Mouse (Mus musculus) c-Kit-positive CD71-positive TER-119-positive erythroid progenitor cells, embryonic 14.5 days (primary cell): ENCODE results near the gene Tmem44.

Experiments used
- DNase-seq: peaks from one replicate; pipeline ENCODE4 v3.0.0-alpha.2; 2013; ENCODE audit warnings: low spot score

Tmem44 gene

DNA sequence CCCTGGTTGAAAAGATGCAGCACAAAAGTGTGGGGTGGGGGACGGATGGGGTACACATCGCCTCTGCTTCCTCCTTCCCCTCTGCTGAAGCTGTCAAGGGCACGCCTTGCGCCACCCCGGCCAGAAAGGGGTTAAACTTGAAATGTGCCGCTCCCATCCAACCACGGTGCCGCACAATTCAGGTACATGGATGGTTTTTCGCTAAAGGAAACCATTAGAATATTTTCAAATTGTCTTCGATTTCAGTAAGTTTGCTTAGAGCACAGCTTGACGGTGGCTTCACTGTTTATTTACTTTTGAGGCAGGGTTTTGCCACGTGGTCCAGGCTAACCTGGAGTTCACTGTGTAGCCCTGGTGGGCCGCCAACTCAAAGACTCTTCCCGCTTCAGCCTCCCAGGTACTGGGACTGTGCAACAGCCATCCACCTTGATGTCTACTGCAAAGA, at the start of gene Tmem44:
Gene Tmem44, minus strand, starts transcription at position 95 of the 445 bp plus-strand sequence.
- no peak for DNase-seq

DNA sequence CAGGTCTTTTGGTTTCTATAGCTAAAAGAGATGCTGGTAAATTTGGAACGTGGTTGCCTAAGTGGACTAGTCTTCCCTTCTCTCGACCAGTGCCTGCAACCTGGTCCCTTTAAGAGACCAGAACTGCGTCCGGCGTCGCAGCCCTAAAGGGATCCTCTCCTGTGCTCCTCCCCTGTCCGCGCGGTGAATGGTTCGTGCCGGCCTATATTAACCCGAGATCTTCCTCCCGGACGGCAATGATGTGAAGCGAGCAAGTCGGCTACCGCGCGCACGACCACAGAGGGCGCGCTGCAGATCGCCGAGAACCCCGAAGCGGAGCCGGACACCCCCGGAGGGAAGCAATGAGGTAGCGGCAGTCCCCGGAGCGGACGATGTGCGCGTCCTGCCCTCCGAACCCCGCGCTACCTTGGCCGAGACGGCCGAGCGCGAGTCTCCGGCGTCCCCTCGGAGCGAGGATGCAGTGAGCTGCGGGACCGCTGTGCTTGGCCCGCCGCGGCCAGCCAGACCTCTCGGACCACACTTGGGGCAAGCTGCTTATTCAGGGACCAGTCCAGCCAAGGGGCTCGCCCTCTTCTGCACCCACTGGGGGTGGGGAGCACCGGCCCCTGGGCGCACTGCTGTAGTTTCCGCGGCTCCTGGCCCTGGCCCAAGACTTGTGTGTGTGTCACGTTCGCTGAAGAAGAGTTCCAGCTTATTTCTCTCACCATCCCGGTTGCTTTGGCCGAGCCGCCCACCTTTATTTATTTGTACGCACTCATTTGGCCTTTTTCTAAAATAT, 49.0 kb upstream of the Tmem44 start, which contains the start of gene Fam43a:
Gene Fam43a, plus strand, starts transcription at position 233 of the 778 bp plus-strand sequence.
- DNase-seq: peak; percentile 34

DNA sequence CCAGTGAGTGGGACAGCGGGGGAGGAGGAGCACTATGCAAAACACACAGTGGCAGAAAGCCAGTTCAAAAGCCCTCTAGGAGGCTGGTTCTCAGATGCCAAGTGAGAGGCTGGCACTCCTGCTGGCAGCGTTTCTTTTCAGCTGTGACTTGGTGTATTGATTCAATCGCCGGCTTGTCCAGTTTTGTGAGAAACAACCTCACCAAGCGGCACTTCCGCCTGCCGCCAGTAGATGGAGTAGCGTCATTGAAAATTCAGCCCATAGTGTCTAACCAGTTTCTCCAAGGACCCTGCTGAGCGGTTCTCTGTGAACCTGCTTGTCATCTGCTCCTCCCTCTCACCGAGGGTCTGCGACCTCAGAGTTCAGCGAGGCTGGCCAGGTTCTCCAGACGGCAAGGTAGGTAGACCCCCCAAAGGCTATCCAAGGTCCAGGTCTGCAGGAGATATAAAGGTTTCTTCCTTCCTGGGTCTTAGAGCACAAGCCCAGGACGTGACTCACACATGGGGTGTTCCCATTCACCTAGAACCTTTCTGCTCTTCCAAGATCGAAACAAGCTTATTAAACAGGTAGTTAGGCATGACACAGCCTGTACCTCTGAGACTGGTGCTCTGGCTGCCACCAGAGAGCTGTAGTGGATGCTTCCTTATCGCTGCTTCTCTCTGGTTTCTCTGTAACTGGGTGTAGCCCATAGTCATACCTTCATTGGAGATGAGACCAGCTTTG, 46.5 kb upstream of the Tmem44 start:
- peak; percentile 64 for DNase-seq

DNA sequence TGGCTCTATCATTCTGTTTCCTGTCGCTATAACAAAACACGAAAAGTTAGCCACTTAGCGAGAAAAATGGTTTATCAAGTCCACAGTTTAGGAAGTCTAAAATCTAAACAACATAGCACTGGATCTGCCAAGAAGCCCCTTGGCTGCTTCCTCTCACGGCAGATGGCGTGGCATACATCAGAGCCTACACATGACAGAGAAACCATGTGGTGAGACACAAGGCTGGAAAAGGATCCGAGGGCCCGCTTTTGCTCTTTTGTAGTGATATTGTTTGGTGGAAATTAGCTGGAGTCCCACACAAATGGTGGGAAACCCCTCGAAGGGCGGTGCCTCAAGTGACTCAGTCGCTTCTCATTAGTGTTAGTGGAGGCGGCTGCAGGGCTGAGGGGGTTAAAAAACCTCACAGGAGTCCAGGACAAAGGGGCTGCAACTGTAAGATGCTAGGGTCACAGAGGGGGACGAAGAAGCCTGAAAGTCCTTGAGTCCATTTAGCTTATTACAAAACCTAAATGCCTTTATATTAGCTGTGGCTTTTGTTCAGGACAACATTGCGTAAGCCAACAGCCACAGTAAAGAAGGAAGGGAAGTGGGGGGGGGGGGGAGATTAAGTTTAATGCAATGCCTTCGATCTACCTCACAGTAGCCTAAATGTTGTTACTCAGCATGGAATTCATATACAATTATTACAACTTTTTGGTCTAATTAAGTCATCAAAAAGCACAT, 45.4 kb upstream of the Tmem44 start:
- no peak for DNase-seq

DNA sequence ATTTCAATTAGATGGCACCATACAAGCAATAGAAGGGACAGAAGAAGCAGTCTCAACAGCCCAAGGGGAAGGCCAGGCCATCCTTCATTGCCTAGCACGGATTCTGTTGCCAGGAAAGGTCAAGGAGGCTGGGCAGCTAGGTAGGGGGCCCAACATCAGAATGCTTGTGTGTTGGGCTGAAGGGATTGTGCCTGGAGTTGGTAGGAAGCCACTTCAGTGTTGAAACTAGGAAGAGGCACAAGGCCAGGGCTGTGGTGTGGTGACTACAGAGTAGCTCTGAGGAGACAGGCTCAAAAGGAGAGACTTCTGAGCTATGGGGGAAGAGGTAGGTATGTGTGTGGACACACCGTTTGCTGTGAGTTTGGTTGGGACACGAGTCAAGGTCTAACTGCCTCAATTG, 44.7 kb upstream of the Tmem44 start:
- DNase-seq: no peak

DNA sequence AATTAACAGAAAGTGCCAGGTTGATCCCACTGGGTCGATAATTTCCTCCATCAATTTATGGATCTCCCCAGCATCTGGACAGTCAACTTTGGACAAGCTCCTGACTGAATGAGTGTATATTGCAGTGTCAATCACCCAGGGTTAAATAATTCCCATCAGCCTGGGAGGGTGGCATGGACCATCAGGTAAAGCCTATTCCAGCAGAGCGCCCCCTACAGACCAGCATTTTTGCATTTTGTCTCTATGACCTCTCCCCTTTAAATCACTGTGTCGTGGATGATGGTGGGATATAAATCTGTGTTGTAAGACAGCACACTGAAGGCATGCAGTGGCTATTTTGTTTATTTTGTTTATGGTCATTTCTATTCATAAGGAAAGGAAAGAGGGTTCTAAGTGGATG, 41.3 kb upstream of the Tmem44 start:
- no peak for DNase-seq

DNA sequence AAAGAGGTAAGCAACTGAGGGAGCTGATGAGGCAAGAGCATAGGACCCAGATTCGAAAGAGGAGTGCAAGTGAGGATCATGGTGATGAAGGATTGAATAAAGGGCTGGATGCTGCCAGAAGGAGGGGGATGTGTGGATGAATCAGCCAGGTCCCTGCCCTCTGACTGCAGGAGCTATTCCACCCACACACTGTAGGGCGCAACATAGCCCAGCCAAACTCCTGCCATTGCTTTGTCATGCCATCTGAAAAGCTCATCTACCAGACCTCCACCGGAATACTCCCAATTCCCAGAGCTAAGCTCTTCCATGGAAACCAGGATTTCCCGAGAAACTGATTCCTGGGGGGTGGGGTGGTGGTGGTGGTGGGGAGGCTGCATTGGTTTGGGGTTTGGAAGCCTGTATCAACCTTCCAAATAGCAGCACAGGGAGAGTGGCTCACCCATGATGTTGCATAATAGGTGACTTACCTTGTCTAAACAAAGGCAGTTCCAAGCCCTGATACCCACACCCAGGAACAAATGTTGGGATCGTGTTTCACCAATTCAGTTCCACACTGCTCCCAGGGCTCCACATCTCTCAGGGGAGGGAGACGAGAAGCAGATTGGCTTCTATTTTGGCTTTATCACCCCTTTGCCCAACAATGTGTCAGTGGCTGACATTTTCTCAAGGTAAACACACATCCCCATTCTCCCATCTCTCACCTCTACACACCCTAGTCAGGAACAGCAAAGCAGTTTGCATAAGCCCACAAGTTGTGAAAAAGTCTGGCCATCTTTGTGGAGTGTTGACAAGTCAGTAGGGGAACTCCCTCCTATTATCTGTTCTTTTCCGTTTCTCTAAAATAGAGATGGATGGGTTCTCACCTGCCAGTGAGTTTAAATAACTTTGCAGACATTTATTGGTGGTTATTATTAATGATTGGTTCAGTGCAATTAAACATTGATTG, 39.9 kb upstream of the Tmem44 start:
- no peak for DNase-seq

DNA sequence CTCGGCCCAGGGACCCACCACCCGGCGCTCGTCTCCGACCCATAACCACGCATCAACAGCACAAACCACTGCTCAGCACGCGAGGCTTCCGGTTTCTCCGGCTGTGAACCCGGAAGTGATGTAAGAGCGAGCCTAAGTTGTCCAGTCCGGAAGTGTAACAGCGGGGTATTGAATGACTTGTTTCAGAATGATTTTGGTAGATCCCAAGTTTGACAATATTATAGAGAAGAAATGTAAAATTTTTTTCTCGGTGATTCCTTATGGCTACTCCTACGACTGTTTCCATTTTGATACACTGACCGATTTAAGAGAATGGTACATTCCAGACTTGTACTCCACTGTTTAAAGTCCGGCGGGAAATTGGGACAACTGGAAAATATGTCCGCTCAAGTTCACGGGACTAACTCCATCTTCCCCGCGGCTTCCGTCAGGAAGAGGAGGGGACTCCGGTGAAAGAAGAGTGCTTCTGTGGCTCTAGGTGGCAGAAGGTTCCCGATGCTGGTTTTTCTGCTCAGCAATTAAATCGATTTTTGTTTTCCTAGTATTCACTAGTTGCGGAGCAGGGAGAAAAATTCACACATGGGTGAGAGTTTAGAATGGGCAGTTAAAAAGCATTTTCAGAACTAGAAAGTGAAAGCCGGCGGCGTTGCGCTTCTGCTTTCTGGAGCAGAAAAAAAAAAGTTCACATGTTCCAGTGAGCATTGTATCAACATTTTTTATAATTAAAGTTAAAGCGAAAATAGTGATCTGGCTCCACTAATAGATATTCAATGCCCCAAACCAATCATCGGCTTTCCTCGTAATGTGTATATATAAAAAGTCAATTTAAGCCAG, 37.1 kb upstream of the Tmem44 start, which contains the start of gene Lsg1:
Gene Lsg1, minus strand, starts transcription at position 99 of the 834 bp plus-strand sequence.
- DNase-seq: peak; percentile 97

DNA sequence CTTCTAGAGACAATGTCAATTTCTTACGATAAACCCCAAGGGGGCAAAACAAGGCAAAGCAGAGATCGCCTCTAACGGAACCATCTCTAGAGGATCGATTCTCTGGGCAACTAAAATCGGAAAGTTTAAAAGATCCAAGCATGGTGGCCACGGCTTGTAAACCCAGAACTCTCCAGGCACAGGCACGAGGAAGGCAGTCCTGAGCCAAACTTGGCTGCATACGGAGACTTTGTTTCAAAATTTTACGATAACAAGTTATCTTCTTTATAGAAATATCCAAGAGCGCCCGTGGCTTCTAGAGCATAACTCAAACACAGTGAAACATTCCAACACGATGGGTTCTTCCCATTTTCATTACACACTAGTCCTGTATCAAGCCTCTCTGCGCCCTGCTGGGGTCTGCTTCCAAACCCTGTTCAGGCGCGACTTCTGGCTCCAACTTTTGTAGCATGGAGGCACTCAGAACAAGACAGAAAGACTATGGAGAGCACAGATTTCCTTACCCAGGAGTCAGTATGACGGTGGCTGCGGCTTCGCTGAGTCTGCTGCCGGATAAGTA, 36.4 kb upstream of the Tmem44 start:
- no peak for DNase-seq

DNA sequence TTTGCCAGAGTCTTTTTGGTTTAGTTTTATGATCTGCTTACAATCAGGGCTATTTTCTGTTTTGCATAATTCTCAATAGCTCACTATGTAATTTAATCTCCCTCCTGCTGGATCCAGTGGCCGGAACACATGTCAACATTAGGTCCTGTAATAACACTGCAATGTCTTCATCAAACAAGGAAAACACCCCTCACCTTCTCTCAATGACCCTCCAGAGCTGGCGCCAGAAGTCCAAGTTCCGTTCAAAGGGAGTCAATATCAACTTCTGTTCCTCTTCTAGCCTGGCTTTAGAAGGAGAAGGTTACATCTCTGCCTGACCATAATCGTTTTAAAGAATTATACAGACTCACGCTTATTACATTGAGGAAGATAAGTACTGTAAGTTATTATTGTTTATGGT, 30.1 kb upstream of the Tmem44 start:
- no peak for DNase-seq

DNA sequence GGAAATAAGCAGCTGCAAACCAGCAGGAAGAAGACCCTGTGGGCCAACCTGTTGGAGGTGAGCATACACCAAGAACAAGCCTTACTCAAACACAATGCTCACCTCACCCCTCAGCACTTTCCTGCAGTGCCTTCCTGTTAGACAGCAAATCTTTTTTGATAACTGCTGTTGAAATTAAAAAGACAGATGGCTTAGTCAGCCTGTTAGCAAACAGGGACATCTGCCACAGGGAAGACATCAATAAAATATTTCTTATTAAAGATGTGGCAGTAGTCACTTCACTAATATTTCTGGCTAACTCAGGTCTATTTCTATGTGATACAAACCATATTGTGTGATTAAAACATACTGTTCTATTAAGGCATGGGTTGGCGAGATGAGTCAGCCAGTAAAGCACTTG, 25.8 kb upstream of the Tmem44 start:
- no peak for DNase-seq

DNA sequence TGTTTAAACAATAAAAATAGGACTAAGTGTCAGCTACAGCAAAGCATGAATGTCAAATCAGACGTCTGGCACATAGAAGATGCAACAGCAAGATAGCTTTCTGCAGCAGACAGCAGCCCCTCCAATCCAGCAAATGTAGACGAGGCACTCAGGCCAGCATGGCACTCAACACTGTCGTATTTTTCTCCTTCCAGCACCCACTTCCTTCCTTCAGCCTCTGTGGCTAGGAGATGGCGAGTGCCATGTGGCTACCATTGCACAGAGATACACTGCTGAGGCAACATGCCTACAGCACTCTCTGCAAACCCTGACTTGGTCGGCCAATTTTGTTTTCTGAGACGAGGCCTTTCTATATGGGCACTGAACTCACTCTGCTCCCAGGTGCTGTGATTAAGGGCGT, 25.2 kb upstream of the Tmem44 start:
- no peak for DNase-seq

DNA sequence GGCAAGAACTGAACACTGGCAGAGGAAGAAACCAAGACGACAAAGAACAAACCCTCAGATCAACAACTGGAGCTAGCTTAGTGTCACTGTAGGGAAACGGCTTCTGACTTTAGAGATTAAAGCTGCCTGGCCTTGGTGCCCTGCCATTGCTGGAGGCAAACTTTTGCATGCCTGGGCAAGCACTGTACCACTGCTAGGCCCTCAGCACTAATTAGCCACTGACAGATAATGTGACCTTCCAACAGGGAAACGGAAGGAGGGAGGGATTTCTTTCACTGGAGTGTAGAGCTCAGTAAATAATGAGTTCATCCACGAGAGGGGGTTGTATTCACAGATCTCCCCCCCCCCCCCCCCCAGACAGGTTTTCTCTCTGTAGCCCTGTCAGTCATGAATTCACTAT, 21.6 kb upstream of the Tmem44 start:
- DNase-seq: no peak

DNA sequence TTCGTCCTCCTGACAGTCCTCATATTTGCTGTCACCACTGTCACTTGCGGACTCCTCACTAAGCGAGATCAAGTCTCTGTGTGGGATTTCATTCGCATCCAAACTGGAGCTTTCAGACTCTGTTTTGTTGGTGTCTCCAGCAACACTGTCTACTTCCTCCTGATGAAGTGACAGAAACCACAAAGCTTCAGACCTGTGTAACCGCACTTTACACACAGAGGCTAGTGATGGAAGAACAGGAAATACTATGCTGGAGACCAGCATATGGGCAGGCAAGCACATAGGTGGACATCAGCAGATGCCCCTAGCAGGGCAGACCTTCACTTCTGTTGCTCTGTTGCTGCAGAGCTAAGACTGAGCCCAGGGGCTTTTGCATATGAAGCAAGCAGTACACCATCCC, 20.7 kb upstream of the Tmem44 start:
- no peak for DNase-seq

DNA sequence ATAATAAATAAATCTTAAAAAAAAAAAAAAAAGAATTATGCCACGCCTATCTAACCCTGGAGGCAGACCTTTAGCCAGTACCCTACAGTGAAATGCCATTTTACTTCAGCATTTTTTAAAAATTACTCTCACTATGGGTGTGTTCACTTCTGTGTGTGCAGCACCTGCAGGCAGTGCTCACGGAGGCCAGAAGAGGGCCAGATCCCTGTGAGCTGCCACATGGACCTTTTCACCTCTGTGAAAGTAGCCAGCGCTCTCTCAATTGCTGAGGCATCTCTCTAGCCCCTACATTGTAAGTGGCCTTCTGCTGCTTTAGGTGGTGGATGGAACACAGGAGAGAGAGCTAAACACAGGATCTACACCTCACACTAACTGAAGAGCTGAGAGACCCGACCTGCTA, 19.5 kb upstream of the Tmem44 start:
- DNase-seq: no peak

DNA sequence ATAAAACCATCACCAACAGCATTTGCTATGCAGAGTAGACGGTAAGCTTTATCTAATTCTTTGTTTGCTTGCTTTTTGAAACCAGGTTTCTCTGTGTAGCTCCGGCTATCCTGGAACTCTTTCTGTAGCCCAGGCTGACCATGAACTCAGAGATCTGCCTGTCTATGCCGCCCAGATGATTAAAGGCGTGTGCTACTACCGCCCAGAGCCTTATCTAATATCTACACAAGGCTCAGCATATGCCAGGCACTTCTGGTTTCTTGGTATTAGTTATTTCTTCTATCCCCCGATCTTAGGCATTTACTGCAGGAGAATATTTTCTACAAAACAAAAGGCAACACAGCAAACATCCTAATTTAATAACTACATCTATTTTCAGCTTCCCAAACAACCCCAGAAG, 15.0 kb upstream of the Tmem44 start:
- DNase-seq: peak; percentile 53

DNA sequence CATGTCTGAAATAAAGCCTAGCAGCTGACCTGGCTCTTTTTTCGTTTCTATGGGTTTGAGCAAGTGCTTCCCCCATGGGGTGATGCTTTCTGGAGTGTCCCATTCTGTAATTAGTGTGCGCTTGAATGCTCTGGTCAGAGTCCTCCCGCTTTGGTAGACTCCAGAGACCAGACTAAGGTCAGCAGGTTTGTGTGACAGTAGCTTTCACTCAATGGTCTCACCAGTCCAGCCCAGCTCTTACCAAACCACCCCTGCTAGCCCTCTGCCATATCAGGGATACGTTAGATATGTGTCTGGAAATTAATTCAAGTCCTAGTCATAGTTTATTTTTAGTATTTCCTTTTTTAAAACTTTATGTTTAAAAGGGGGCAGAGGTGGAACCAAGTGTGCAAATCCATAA, 10.0 kb upstream of the Tmem44 start:
- no peak for DNase-seq

DNA sequence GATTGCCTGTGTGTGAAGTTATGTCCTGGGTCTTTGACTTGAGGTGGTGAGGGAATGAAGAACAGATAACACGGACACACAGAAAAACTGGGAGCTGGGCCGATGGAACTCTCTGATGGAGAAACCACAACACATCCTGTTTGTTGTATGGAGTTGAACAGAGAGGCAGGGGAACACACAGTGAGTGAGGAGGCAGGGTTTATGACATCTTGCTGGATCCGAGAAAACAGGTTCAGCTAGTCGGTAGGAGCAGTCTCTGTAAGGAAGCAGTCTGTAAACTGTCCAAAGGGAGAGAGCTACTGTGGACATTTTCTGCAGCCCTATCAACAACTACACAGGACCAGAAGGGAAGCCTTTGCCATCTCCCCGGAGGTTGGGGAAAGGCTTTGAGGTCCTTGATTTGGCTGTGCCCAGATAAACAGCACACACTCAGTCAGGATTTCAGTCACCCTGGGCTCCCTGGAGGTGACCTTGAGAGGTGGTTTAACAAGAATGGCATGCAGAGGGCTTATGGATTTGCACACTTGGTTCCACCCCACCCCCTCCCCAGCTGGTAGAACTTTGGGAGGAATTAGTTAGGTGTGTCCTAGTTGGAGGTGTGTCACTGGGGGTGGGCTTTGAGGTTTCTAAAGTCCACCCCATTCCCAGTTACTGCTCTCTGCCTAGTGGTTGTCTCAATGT, 8.8 kb upstream of the Tmem44 start:
- DNase-seq: no peak

DNA sequence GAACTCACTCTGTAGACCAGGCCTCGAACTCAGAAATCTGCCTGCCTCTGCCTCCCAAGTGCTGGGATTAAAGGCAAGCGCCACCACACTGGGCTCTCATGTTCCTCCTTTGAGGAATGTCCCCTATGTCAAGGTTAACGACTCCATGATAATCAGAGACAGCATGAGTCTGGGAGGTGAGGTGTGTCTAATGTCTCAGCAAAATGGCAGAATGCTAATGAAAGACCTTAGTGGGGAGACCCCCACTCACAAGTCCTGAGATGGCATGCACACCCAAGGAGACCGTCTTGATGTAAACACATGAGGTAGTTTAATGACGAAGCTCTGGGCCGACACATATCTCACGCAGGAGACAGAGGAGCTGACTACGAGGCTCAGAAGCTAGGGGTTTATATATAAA, 3.5 kb upstream of the Tmem44 start:
- no peak for DNase-seq
